Mouse (Mus musculus) erythroblast, embryonic 14.5 days (primary cell): ENCODE results near the gene Slc25a53. TPM values are rescaled to one million over a fixed set of nuclear protein-coding genes. Genes with fewer than 3 reads are reported as not detected.

Source experiments
- H3K27me3 ChIP-seq: 2 replicates; pipeline ENCODE4 v1.6.1; 2012; ENCODE audit warnings: inconsistent platforms; ENCODE audit not compliant: control insufficient read depth
- H3K36me3 ChIP-seq: 2 replicates; pipeline ENCODE4 v1.6.1; 2012; ENCODE audit warnings: mild to moderate bottlenecking, inconsistent platforms; ENCODE audit not compliant: control insufficient read depth
- H3K4me1 ChIP-seq: 2 replicates; pipeline ENCODE4 v1.6.1; 2012; ENCODE audit warnings: inconsistent platforms; ENCODE audit not compliant: control insufficient read depth
- H3K4me3 ChIP-seq: replicated peaks from 2 replicates; pipeline ENCODE3; 2012; ENCODE audit warnings: moderate library complexity, mild to moderate bottlenecking, inconsistent platforms
- H3K9me3 ChIP-seq: 2 replicates; pipeline ENCODE4 v1.6.1; 2012; ENCODE audit warnings: low read length, inconsistent platforms, mixed read lengths; ENCODE audit not compliant: control insufficient read depth
- GATA1 ChIP-seq: IDR thresholded peaks from 2 replicates; pipeline ENCODE4 v1.6.1; 2012; ENCODE audit warnings: low read length, inconsistent platforms, mixed read lengths
- TAL1 ChIP-seq: IDR thresholded peaks from 3 replicates; pipeline ENCODE4 v1.6.1; 2012; ENCODE audit warnings: low read length, inconsistent platforms, mixed read lengths
- polyA plus RNA-seq: library from polyadenylated mRNA; stranded (reverse); fragments of >175 nt; gene quantifications from 2 replicates; pipeline ENCODE4 v1.2.3, GENCODE M21; 2012

Slc25a53 gene
- polyA plus RNA-seq, 1 experiment: not detected

- TF ChIP-seq GATA1 (no peak), TAL1 (no peak)
- peaks cover 4% of the 10 kb centered on the region for H3K36me3 ChIP-seq
- H3K9me3 ChIP-seq: no peaks in the 10 kb centered on the region
- H3K4me1 ChIP-seq: no peaks in the 10 kb centered on the region
- no peaks in the 10 kb centered on the region for H3K27me3 ChIP-seq
- no peak overlapping the region for H3K4me3 ChIP-seq
Measured at GRCm38 (mm10) chrX:137019310-137019709, 18.8 kb downstream of the Slc25a53 start.

- Histone ChIP-seq H3K36me3 (peaks cover 7% of the 10 kb centered on the region), H3K4me1 (no peaks in the 10 kb centered on the region), H3K9me3 (no peaks in the 10 kb centered on the region), H3K4me3 (no peak overlapping the region), H3K27me3 (no peaks in the 10 kb centered on the region)
- TF ChIP-seq TAL1: no peak
- TF ChIP-seq GATA1: no peak
Measured at GRCm38 (mm10) chrX:137017668-137018067, 20.4 kb downstream of the Slc25a53 start.

- no peaks in the 10 kb centered on the region for H3K27me3 ChIP-seq
- no peak for TF ChIP-seq GATA1
- no peak for TF ChIP-seq TAL1
- H3K36me3 ChIP-seq: peaks cover 7% of the 10 kb centered on the region
- no peak overlapping the region for H3K4me3 ChIP-seq
- no peaks in the 10 kb centered on the region for H3K4me1 ChIP-seq
- no peaks in the 10 kb centered on the region for H3K9me3 ChIP-seq
Measured at GRCm38 (mm10) chrX:137015099-137015709, 22.9 kb downstream of the Slc25a53 start.

- no peaks in the 10 kb centered on the region for H3K9me3 ChIP-seq
- H3K4me1 ChIP-seq: no peaks in the 10 kb centered on the region
- H3K27me3 ChIP-seq: peaks cover 27% of the 10 kb centered on the region
- TF ChIP-seq GATA1 (no peak), TAL1 (no peak)
- no peaks in the 10 kb centered on the region for H3K36me3 ChIP-seq
- H3K4me3 ChIP-seq: no peak overlapping the region
Measured at GRCm38 (mm10) chrX:136996256-136996655, 41.8 kb downstream of the Slc25a53 start.

- no peaks in the 10 kb centered on the region for H3K4me1 ChIP-seq
- peaks cover 33% of the 10 kb centered on the region for H3K27me3 ChIP-seq
Measured at GRCm38 (mm10) chrX:136993641-136994040, 44.5 kb downstream of the Slc25a53 start.

GRCm38 (mm10) chrX:136992978-136993547 is 45.0 kb downstream of the Slc25a53 start, which contains the start of gene Zcchc18:
Gene Zcchc18, plus strand, starts transcription at chrX:136993155.
- Histone ChIP-seq H3K9me3 (no peaks in the 10 kb centered on the region), H3K36me3 (no peaks in the 10 kb centered on the region), H3K27me3 (peaks cover 33% of the 10 kb centered on the region), H3K4me3 (no peak within 1 kb of the TSS), H3K4me1 (no peaks in the 10 kb centered on the region)
- TF ChIP-seq GATA1 (no peak), TAL1 (no peak)

More at GRCm38 (mm10) chrX:136993641-136994040, 44.5 kb downstream of the Slc25a53 start:
- Histone ChIP-seq H3K36me3 (no peaks in the 10 kb centered on the region), H3K9me3 (no peaks in the 10 kb centered on the region), H3K4me3 (no peak overlapping the region)
- TF ChIP-seq GATA1: no peak
- TF ChIP-seq TAL1: no peak

- no peak overlapping the region for H3K4me3 ChIP-seq
- no peak for TF ChIP-seq TAL1
- no peak for TF ChIP-seq GATA1
- H3K36me3 ChIP-seq: no peaks in the 10 kb centered on the region
- peaks cover 33% of the 10 kb centered on the region for H3K27me3 ChIP-seq
- H3K4me1 ChIP-seq: no peaks in the 10 kb centered on the region
- H3K9me3 ChIP-seq: no peaks in the 10 kb centered on the region
Measured at GRCm38 (mm10) chrX:136992191-136992965, 45.7 kb downstream of the Slc25a53 start.

GRCm38 (mm10) chrX:136991274-136991673 is 46.8 kb downstream of the Slc25a53 start:
- no peaks in the 10 kb centered on the region for H3K36me3 ChIP-seq
- H3K27me3 ChIP-seq: peaks cover 33% of the 10 kb centered on the region
- TF ChIP-seq GATA1: no peak
- H3K4me3 ChIP-seq: no peak overlapping the region
- no peaks in the 10 kb centered on the region for H3K4me1 ChIP-seq
- H3K9me3 ChIP-seq: no peaks in the 10 kb centered on the region

GRCm38 (mm10) chrX:136986039-136986438 is 52.1 kb downstream of the Slc25a53 start:
- Histone ChIP-seq H3K9me3 (no peaks in the 10 kb centered on the region), H3K4me1 (no peaks in the 10 kb centered on the region), H3K27me3 (peaks cover 4% of the 10 kb centered on the region), H3K4me3 (no peak overlapping the region), H3K36me3 (no peaks in the 10 kb centered on the region)
- TF ChIP-seq TAL1: no peak
- no peak for TF ChIP-seq GATA1
